Mouse (Mus musculus): ENCODE measurements around the gene Rasa4.

DNA sequence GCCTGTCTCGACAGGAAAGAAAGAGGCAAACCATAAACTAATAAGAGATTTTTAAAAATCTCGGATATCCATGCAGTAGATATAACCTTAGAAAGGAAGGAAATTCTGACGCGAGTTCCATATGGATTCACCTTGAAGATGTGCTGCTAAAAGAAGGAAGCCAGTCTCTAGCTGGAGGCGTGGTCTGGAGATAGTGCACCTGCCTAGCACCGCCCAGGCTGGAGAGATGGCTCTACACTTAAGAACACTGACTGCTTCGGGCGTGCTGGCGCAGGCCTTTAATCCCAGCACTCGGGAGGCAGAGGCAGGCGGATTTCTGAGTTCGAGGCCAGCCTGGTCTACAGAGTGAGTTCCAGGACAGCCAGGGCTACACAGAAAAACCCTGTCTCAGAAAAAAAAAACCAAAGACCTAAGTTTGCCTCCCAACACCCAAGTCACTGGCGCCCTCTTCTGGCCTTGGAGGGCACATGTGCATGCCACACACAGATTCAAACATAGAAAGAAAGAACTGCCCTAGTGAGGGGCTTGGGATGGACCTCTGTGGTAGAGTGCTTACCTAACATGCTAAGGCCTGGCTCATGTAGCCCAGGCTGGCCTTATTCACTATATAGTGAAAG is 54.0 kb downstream of the Rasa4 start:
- TF ChIP-seq CHD2 (IDR thresholded peaks at IDR 0.05; ENCODE audit: low read length) (no peak), CTCF (IDR thresholded peaks at IDR 0.05 in 2 of 3, conservative IDR thresholded peaks at IDR 0.05 in 1 of 3; ENCODE audit: control insufficient read depth in 1 of 3, insufficient read depth in 1 of 3, low read depth in 2 of 3, low read length in 3 of 3, poor library complexity in 1 of 3, severe bottlenecking in 1 of 3) (peak; percentile 64 to 83 (median 67))
